Mouse (Mus musculus) retina, postnatal 1 day (tissue): ENCODE measurements around the gene Erf.

ENCODE experiments used
- DNase-seq: peaks from one replicate; pipeline ENCODE4 v3.0.0-alpha.2; 2012

The Erf gene

DNA sequence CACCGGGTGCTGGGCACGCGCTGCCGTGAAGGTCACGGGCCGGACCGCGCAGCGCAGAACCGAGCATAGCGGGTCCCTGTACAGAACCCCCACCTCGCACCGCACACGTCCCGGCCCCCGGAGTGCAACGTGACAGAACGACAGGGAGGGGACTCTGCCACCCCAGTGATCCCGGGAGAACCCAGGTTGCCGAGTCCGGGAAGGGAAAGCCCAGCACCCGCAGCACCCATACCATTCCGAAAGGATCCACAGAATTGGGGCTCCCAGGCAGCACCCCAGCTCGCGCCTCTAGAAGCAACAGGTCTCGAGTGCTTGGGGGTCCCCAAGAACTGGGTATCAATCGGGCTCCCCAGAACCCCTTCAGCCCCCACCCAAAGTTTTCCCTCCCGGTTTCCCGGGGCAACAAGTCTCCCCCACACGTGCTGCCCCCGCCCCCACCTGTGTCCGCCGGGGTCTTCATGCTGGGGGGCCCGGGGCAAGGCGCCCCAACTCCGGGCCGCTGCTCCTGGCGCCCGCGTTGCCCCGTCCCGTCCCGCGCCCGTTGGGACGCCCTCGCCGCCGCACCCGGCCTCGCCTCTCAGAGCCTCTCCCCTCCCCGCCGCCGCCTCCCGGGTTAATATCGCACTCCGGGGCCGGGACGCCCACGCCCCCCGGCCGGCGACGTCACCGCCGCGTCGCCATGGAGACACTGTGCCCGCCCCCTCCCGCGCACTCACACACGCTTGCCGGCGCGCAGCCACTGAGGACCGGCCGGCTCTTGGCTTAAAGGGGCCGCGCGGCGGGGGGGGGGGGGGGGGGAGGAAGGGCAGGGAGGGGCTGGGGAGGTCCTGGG, at the start of gene Erf:
Erf (minus strand) TSS at position 621 of the 832 bp plus-strand sequence.
- DNase-seq: peak; percentile 94

DNA sequence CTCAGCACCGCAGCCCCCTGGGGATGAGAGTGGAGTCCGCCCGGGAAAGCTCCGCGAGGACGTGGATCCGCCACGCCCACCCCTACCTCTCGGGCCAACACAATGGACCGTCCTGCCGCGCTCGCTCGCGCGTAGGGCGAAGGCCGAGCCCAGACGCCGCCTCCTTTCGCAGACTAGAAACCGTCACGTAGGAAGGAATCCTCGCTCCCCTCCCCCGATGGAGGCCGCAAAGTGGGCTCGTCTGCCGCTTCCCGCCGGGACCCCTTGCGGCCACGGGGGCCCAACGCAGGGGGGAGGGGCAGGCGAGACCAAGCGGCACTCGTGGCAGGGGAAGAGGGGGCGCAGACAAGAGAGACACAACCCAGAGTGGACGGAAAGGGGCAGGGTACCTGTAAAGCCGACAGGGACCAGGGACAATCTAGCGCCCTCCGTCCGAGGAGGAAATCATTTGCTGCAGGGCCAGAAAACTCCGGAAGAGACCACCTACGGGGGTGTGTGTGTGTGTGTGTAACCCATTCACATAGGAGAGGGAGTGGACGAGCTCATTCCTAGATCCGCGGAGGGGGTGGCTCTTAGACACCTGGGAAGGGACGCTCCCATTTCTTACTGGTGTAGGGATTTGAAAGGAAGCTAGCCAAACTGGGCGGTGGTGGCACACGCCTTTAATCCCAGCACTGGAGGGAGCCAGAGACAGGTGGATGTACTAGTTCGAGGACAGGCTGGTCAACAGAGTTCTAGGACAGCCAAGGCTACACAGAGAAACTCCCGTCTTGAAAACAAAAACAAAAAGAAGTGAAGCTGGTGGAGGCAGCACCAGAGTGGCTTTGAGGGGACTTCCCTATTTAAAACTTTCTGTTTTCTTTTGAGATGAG, 47.1 kb upstream of the Erf start, which contains the start of gene Pafah1b3:
Pafah1b3 (minus strand) TSS at position 533 of the 872 bp plus-strand sequence.
- peak; percentile 99 for DNase-seq

DNA sequence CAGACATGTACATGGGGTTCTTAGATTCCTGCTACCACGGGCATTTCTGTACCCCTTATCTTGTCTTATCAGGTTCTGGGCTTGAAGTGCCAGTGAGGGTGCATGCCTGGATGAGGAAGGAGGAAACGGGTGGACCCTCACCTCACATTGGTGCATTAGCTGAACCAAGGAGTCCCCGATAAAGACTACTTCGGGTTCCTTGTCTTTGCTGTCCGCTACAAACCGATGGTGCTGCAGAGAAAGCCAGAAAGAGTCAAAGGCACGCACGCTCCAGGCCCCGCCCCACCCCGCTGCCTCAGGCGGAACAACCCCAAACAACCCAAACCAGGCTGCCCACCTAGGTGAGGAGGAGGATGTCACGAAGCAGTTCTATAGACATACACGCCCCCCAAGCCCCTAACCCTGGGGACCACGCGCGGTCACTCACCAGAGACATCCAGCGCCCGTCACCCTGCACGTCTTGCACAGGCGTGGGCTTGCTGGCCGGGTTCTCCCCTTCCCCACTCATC, 46.4 kb upstream of the Erf start:
- no peak for DNase-seq

GRCm38 (mm10) chr7:25294960-25295722, 44.6 kb upstream of the Erf start:
- DNase-seq: no peak

- no peak for DNase-seq
Observed at GRCm38 (mm10) chr7:25294495-25294894, 43.9 kb upstream of the Erf start.

DNA sequence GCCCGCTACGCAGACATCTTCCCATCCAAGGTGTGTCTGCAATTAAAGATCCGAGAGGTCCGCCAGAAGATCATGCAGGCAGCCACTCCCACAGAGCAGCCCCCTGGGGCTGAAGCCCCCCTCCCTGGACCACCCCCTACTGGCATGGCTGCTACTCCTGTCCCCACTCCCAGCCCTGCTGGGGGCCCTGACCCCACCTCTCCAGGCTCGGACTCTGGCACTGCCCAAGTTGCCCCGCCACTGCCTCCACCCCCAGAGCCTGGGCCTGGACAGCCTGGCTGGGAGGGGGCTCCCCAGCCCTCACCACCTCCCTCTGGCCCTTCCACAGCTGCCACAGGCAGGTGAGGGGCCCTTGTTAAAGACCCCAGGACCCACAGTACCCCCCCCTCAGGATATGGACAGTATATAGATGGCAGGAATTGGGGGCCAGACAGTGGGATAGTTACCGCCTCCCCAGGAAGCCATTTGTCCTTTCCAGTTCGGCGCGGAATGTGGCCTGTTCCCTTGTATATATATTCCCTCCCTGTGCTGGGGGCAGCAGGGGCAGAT, 42.7 kb upstream of the Erf start:
- DNase-seq: no peak

- DNase-seq: no peak
Observed at GRCm38 (mm10) chr7:25292107-25292506, 41.5 kb upstream of the Erf start.

DNA sequence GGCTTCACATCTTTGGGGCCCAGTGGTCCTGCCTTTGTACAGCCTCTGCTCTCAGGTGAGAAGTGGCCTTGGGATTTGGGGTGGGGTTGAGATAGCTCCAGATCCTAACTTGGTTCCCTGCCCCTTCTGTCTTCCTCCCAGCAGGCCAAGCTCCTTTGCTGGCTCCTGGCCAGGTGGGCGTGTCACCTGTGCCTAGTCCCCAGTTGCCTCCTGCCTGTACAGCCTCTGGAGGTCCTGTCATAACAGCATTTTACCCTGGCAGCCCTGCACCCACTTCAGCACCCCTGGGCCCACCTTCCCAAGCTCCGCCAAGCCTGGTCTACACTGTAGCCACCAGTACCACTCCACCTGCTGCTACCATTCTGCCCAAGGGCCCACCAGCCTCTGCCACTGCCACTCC, 40.4 kb upstream of the Erf start:
- DNase-seq: peak; percentile 40

DNA sequence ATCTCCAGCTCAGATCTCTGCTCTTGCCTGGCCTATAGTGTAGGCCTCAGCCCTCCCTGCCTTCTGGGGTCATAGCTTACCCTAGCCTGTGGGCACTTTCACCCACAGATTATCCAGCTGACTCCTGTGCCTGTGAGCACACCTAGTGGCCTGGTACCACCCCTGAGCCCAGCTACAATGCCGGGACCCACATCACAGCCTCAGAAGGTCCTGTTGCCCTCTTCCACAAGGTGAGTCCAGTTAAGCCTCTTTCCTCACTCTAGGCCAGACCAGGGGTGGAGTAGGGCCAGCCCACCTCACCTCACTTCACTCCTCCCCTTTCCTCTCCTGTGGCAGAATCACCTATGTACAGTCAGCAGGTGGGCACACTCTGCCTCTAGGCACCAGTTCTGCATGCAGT, 39.9 kb upstream of the Erf start:
- DNase-seq: peak; percentile 30

GRCm38 (mm10) chr7:25289925-25290324, 39.4 kb upstream of the Erf start:
- no peak for DNase-seq

GRCm38 (mm10) chr7:25288721-25289120, 38.2 kb upstream of the Erf start:
- DNase-seq: no peak

DNA sequence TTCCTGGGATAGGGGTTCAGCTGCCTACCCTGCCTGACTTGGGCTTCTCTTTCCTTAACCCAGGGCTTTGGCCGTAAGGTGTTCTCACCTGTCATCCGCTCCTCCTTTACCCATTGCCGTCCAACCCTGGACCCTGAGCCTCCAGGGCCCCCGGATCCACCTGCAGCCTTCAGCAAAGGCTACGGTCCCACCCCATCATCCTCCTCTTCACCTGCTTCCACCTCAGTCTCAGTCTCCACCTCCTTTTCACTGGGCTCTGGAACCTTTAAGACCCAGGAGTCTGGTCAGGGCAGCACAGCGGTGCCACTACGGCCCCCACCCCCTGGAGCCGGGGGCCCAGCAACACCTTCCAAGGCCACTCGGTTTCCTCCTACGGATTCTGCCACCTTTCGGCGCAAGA, 37.5 kb upstream of the Erf start:
- DNase-seq: no peak

- no peak for DNase-seq
Observed at GRCm38 (mm10) chr7:25286989-25287388, 36.4 kb upstream of the Erf start.

GRCm38 (mm10) chr7:25285511-25286238, 35.1 kb upstream of the Erf start:
- DNase-seq: no peak

- peak; percentile 18 for DNase-seq
Observed at GRCm38 (mm10) chr7:25284766-25285165, 34.2 kb upstream of the Erf start.

DNA sequence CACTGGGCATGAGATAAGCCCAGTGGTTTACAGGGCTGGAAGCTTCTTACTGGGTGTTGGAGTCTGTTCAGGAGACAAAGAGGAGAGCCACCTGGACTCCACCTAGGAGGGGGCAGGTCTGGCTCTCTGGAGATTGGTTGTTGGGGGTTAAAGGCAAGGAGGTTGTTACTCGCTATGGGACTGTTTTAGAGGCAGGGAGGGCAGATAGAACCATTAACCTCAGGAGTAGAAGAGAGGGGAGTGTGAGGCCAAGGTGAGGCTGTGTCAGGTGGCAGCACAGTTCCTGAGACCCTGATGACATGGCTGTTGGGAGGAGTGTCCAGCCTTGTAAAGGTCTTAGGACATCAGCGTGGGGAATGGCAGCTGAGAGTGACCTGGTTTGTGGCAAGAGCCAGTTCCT, 33.6 kb upstream of the Erf start:
- no peak for DNase-seq

GRCm38 (mm10) chr7:25283637-25284036, 33.1 kb upstream of the Erf start:
- peak; percentile 18 for DNase-seq

- no peak for DNase-seq
Observed at GRCm38 (mm10) chr7:25282731-25283211, 32.2 kb upstream of the Erf start.

DNA sequence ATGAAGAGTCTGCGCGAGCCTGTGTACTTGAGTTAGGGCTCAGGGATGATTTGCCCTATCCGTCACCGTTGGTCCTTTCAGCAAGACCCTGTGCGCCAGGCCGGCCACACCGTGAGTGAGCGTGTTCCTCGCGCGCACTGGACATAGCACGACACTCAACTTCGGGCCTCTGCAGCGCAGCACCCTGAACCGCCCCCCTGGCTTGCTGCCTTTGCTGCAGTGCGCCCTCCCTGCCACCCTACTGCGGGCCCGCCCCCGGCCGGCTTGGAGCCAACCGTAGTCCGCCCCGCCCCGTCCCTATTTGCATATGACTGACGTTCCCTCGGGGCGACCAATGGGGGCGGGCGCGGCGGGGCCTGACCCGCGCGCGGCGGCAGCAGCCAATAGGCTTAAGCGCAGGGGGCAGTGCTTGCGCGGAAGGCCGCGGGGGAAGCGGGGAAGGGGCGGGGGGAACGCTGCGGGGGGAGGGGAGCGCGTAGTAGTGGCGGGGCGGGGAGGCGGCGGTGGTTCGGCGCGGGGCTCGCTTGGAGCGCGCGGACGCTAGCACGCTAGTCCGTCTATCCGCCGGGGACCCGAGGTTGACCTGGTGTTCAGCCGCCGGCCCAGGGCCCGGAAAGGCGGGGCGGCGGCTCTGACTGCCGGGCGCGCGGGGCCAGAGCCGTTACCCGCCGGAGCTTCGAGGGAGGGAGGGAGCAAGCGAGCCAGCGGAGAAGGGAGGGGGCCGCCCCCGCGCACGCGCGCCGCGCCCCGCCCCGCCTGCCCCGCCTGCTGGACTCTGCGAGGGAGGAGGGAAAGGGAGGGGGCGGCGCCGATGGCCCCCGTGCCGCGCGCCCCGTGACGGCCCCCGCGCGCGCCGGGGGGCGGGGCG, 31.4 kb upstream of the Erf start:
- peak; percentile 99 for DNase-seq

DNA sequence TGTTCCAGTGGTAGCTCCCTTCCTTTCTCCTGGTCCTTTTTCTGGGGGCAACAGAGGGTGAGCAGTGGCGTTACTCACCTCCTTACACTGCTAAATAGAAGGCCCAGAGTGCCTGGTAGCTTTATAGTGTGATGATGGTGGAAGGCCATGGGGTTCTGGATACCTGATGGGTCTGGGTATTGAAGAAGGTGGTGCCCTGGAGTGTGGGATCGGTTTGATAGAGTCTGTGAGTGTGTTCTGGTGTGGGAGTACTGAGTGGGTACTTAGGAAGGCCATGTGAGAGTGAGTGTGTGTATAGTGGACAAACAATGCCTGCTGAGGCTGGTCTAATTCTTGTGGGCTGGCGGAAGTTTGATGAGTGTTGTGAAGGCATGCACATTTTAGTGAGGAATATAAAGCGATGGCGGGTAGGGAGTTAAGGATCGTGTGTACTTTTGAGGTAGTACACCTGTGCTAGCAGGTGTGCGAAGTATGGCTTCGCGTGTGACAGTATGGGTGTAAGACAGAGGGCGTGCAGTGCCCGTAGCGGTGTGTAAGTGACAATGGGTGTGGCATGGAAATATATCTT, 30.7 kb upstream of the Erf start:
- DNase-seq: peak; percentile 11
